Mouse (Mus musculus) limb, embryonic 14.5 days (tissue): ENCODE data around the gene Trip10. TPM values are rescaled to one million over a fixed set of nuclear protein-coding genes. Genes with fewer than 3 reads are reported as not detected.
A peak's percentile ranks its signal among the peaks of the same experiment; 100 is the strongest.

ENCODE experiments used
- ATAC-seq: fragments of 200-750 bp; cut with Nextera tagmentation; 2 replicates; pipeline ENCODE4 v1.8.0; 2017; ENCODE audit warnings: low read depth, moderate number of reproducible peaks, moderate TSS enrichment; ENCODE audit not compliant: low FRiP score
- DNase-seq: peaks from one replicate; pipeline ENCODE4 v3.0.0-alpha.2; 2015; ENCODE audit warnings: low spot score
- H3K27ac ChIP-seq: fragments of 300-500 bp; sonication (generic); replicated peaks from 2 replicates; pipeline ENCODE4 v1.5.1; 2014; ENCODE audit warnings: low read depth, mild to moderate bottlenecking, low read length, moderate library complexity, mixed read lengths
- H3K27me3 ChIP-seq: fragments of 300-500 bp; sonication (generic); 2 replicates; pipeline ENCODE4 v1.6.1; 2014; ENCODE audit warnings: low read length, mixed read lengths; ENCODE audit not compliant: control insufficient read depth, insufficient read depth
- H3K36me3 ChIP-seq: fragments of 300-500 bp; sonication (generic); 2 replicates; pipeline ENCODE4 v1.6.1; 2014; ENCODE audit warnings: mild to moderate bottlenecking, low read length, moderate library complexity, mixed read lengths; ENCODE audit not compliant: control insufficient read depth, insufficient read depth
- H3K4me1 ChIP-seq: fragments of 300-500 bp; sonication (generic); 2 replicates; pipeline ENCODE4 v1.6.1; 2014; ENCODE audit warnings: antibody characterized with exemption, low read length, mixed read lengths; ENCODE audit not compliant: control insufficient read depth, insufficient read depth
- H3K4me2 ChIP-seq: fragments of 300-500 bp; sonication (generic); replicated peaks from 2 replicates; pipeline ENCODE4 v1.6.1; 2014; ENCODE audit warnings: low read depth, mild to moderate bottlenecking, low read length, moderate library complexity; ENCODE audit not compliant: severe bottlenecking
- H3K4me3 ChIP-seq: fragments of 300-500 bp; sonication (generic); replicated peaks from 2 replicates; pipeline ENCODE4 v1.5.1; 2014; ENCODE audit warnings: low read length
- H3K9ac ChIP-seq: fragments of 300-500 bp; sonication (generic); 2 replicates; pipeline ENCODE4 v1.6.1; 2014; ENCODE audit warnings: mild to moderate bottlenecking, low read depth, low read length, moderate library complexity; ENCODE audit not compliant: severe bottlenecking
- H3K9me3 ChIP-seq: fragments of 300-500 bp; sonication (generic); 2 replicates; pipeline ENCODE4 v1.6.1; 2016; ENCODE audit warnings: low read length; ENCODE audit not compliant: control insufficient read depth
- POLR2A ChIP-seq: fragments of 200-500 bp; IDR thresholded peaks from 2 replicates; pipeline ENCODE4 v1.8.0; 2012; ENCODE audit warnings: inconsistent platforms, mild to moderate bottlenecking, moderate library complexity, borderline replicate concordance; ENCODE audit not compliant: insufficient read depth, insufficient read length; ENCODE audit errors: extremely low read depth
- WGBS: fragments of 180-500 bp; shearing (Covaris S2); extraction: QIAGEN DNeasy Blood & Tissue Kit; methylation state at CpG from one replicate; pipeline ENCODE4 v1.1.7; 2014; 5-methylcytosine and 5-hydroxymethylcytosine counted together
- polyA plus RNA-seq, 2 experiments: library from polyadenylated mRNA; depleted of rRNA in 1 of 2; stranded (reverse) in 1 of 2; unstranded in 1 of 2; fragments of >200 nt; fragmentation: Nextera tagmentation in 1 of 2; extraction: Ambion mirVana in 1 of 2; gene quantifications; 2 replicates each; pipeline versions ENCODE4 v1.2.1 to v1.2.3; 2012 to 2014

The Trip10 gene
- polyA plus RNA-seq (2012; rRNA removed) = 40.5 and 46.9 TPM in 2 replicates
- 27.1 and 29.8 TPM in 2 replicates for polyA plus RNA-seq (2014; fragmentation: Nextera tagmentation; extraction: Ambion mirVana)

GRCm38 (mm10) chr17:57249186-57250181, at the start of gene Trip10:
Gene Trip10 (plus strand): TSS chr17:57249455.
- peak within 1 kb of the TSS; percentile 70 for H3K4me3 ChIP-seq
- peak within 1 kb of the TSS; percentile 86 for H3K4me2 ChIP-seq
- TF ChIP-seq POLR2A = peak; percentile 80; the same call in 1 of the 2 replicates
- DNase-seq (peak; percentile 90), ATAC-seq (peak; percentile 39)
- no peaks in the 10 kb centered on the region for H3K27me3 ChIP-seq
- peaks cover 16% of the 10 kb centered on the region for H3K4me1 ChIP-seq
- H3K27ac ChIP-seq = peak within 1 kb of the TSS; percentile 84
- WGBS = 1% methylated on average over 35 of the region's 52 CpGs
- H3K36me3 ChIP-seq = peaks cover 20% of the 10 kb centered on the region
- H3K9me3 ChIP-seq = no peaks in the 10 kb centered on the region
- H3K9ac ChIP-seq = peak within 1 kb of the TSS; percentile 64

GRCm38 (mm10) chr17:57201841-57202724, 47.2 kb upstream of the Trip10 start:
- Histone ChIP-seq H3K4me1 (no peaks in the 10 kb centered on the region), H3K4me3 (no peak overlapping the region), H3K27me3 (no peaks in the 10 kb centered on the region), H3K9me3 (no peaks in the 10 kb centered on the region), H3K9ac (no peak overlapping the region), H3K4me2 (no peak overlapping the region), H3K27ac (no peak overlapping the region), H3K36me3 (no peaks in the 10 kb centered on the region)
- ATAC-seq (no peak), DNase-seq (no peak)
- WGBS = 83% methylated on average over 10 of the region's 10 CpGs
- TF ChIP-seq POLR2A = no peak

GRCm38 (mm10) chr17:57207938-57208337, 41.3 kb upstream of the Trip10 start:
- DNase-seq = no peak
- WGBS = 74% methylated on average over 3 of the region's 3 CpGs
- no peak for TF ChIP-seq POLR2A

GRCm38 (mm10) chr17:57209330-57209729, 39.9 kb upstream of the Trip10 start:
- H3K9ac ChIP-seq = no peak overlapping the region
- no peaks in the 10 kb centered on the region for H3K36me3 ChIP-seq
- no peak overlapping the region for H3K4me2 ChIP-seq
- DNase-seq = no peak
- H3K4me1 ChIP-seq = no peaks in the 10 kb centered on the region
- H3K9me3 ChIP-seq = no peaks in the 10 kb centered on the region
- no peak for ATAC-seq
- H3K4me3 ChIP-seq = no peak overlapping the region
- TF ChIP-seq POLR2A = no peak
- 72% methylated on average over 4 of the region's 4 CpGs for WGBS
- no peaks in the 10 kb centered on the region for H3K27me3 ChIP-seq
- H3K27ac ChIP-seq = no peak overlapping the region

More at GRCm38 (mm10) chr17:57207938-57208337, 41.3 kb upstream of the Trip10 start:
- Histone ChIP-seq H3K4me2 (no peak overlapping the region), H3K9ac (no peak overlapping the region), H3K27ac (no peak overlapping the region), H3K27me3 (no peaks in the 10 kb centered on the region), H3K36me3 (no peaks in the 10 kb centered on the region), H3K4me3 (no peak overlapping the region), H3K4me1 (no peaks in the 10 kb centered on the region), H3K9me3 (no peaks in the 10 kb centered on the region)
- ATAC-seq = no peak

GRCm38 (mm10) chr17:57211501-57211900, 37.8 kb upstream of the Trip10 start:
- Histone ChIP-seq H3K4me2 (no peak overlapping the region), H3K9me3 (no peaks in the 10 kb centered on the region), H3K4me1 (no peaks in the 10 kb centered on the region), H3K4me3 (no peak overlapping the region), H3K36me3 (no peaks in the 10 kb centered on the region), H3K27me3 (no peaks in the 10 kb centered on the region), H3K27ac (no peak overlapping the region), H3K9ac (no peak overlapping the region)
- ATAC-seq = no peak
- no peak for DNase-seq
- no peak for TF ChIP-seq POLR2A
- 69% methylated on average over 9 of the region's 9 CpGs for WGBS
